16 mouse cellular contexts compared by ENCODE assay signal in the genomic region with DNA sequence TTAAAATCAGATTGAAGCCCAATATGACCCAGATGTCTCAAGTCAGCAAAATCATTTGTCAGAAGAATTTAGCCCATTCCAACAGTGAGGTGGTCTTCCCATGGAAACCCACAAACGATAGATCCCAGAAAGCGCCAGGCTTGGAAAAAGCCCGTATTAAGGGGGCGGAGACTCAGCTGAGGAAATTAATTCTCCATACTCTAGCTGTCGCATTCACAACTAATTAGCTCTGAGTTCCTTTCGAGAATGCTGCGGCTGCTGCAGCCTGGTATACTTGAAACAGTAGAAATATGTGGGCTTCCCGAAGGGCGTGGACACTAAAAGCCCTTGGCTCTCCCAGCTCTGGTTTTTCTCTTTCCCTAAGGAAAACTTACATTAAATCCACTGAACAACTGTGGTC.
"Had no signal": no experiment of that assay in that cellular context is flagged by ENCODE, and none has a peak within 500 bp of the region (broad histone marks: within the 10 kb centered on the region; RNA-seq: fewer than 3 reads in every experiment).

No protein-coding gene starts in this region.

- H3K36me3 ChIP-seq: lung, embryonic 15.5 days; midbrain, embryonic 13.5 days; midbrain, embryonic 15.5 days; neural tube, embryonic 12.5 days; stomach, embryonic 15.5 days had no signal

- H3K9ac ChIP-seq: lung, embryonic 15.5 days; midbrain, embryonic 13.5 days; midbrain, embryonic 15.5 days; neural tube, embryonic 12.5 days; stomach, embryonic 15.5 days had no signal

- H3K9me3 ChIP-seq: midbrain, embryonic 15.5 days; stomach, embryonic 15.5 days had no signal

- H3K4me3 ChIP-seq: lung, embryonic 15.5 days; megakaryocyte, embryonic 14.5 days; midbrain, embryonic 13.5 days; midbrain, embryonic 15.5 days; neural tube, embryonic 12.5 days; stomach, embryonic 15.5 days had no signal

- H3K4me1 ChIP-seq: lung, embryonic 15.5 days; megakaryocyte, embryonic 14.5 days; midbrain, embryonic 13.5 days; midbrain, embryonic 15.5 days; neural tube, embryonic 12.5 days; stomach, embryonic 15.5 days had no signal

- DNase-seq: lung, adult 2 months; lung, postnatal 14 days; lung, postnatal 36 days; right cerebral cortex, postnatal 14 days; thymus, adult 2 months; thymus, postnatal 25 days had no signal

- H3K27ac ChIP-seq: lung, embryonic 15.5 days; macrophage; midbrain, embryonic 13.5 days; midbrain, embryonic 15.5 days; neural tube, embryonic 12.5 days; stomach, embryonic 15.5 days; stomach, postnatal 0 days had no signal

- H3K4me2 ChIP-seq: lung, embryonic 15.5 days; midbrain, embryonic 11.5 days; midbrain, embryonic 13.5 days; midbrain, embryonic 15.5 days; neural tube, embryonic 12.5 days; stomach, embryonic 15.5 days had no signal

- H3K27me3 ChIP-seq: lung, embryonic 15.5 days; midbrain, embryonic 13.5 days; midbrain, embryonic 15.5 days; neural tube, embryonic 12.5 days; stomach, embryonic 15.5 days had no signal

- ATAC-seq: lung, postnatal 0 days; midbrain, embryonic 13.5 days; midbrain, embryonic 15.5 days had no signal
